Mouse (Mus musculus) mature B cell (primary cell): Measurements from ENCODE around the gene Stap2.

ENCODE experiments used
- in situ Hi-C: fragments of 300-500 bp; cut with MboI; formaldehyde crosslinking; loops from 2 replicates; pipeline ENCODE4 v1.14.3; 2019

Stap2 gene

GRCm38 (mm10) chr17:56024931-56025330, 19.5 kb upstream of the Stap2 start:
- in situ Hi-C loops, result no loop called here

- in situ Hi-C loops, result no loop called here
These were observed 19.1 kb upstream of the Stap2 start for GRCm38 (mm10) chr17:56024476-56024875.

- in situ Hi-C loops, result no loop called here
These were observed 18.0 kb upstream of the Stap2 start for GRCm38 (mm10) chr17:56023386-56023785.

- in situ Hi-C loops, result no loop called here
These were observed 17.6 kb upstream of the Stap2 start for GRCm38 (mm10) chr17:56022989-56023290.

- in situ Hi-C loops, result no loop called here
These were observed 17.0 kb upstream of the Stap2 start for GRCm38 (mm10) chr17:56022131-56022988.

- in situ Hi-C loops, result no loop called here
These were observed 16.0 kb upstream of the Stap2 start for GRCm38 (mm10) chr17:56021161-56021910.

GRCm38 (mm10) chr17:56020400-56021084, 15.2 kb upstream of the Stap2 start:
- in situ Hi-C loops, result no loop called here

GRCm38 (mm10) chr17:56018347-56019131, 13.2 kb upstream of the Stap2 start:
- in situ Hi-C loops, result no loop called here

- in situ Hi-C loops, result no loop called here
These were observed 12.5 kb upstream of the Stap2 start for GRCm38 (mm10) chr17:56017848-56018247.

GRCm38 (mm10) chr17:56016793-56017785, 11.7 kb upstream of the Stap2 start:
- in situ Hi-C loops, result no loop called here

GRCm38 (mm10) chr17:56016382-56016781, 11.0 kb upstream of the Stap2 start:
- in situ Hi-C loops, result no loop called here

GRCm38 (mm10) chr17:56015293-56015692, 9.9 kb upstream of the Stap2 start:
- in situ Hi-C loops, result no loop called here

GRCm38 (mm10) chr17:56011441-56011840, 6.1 kb upstream of the Stap2 start:
- in situ Hi-C loops, result no loop called here

GRCm38 (mm10) chr17:56010681-56011080, 5.3 kb upstream of the Stap2 start:
- in situ Hi-C loops, result no loop called here

GRCm38 (mm10) chr17:56010255-56010654, 4.9 kb upstream of the Stap2 start:
- in situ Hi-C loops, result no loop called here

GRCm38 (mm10) chr17:56009962-56010240, 4.5 kb upstream of the Stap2 start:
- in situ Hi-C loops, result no loop called here

- in situ Hi-C loops, result no loop called here
These were observed 3.9 kb upstream of the Stap2 start for GRCm38 (mm10) chr17:56009088-56009961.

GRCm38 (mm10) chr17:56008356-56009087, 3.1 kb upstream of the Stap2 start:
- in situ Hi-C loops, result no loop called here
